Mouse (Mus musculus): ENCODE results near the gene Olfr1214. TPM values are rescaled to one million over a fixed set of nuclear protein-coding genes. Genes with fewer than 3 reads are reported as not detected.

Olfr1214 gene
- not detected in 2 replicates for polyA plus RNA-seq (2015; fragmentation: Nextera tagmentation; extraction: Ambion mirVana)

GRCm38 (mm10) chr2:88992553-88992952 lies at the start of gene Olfr1214:
Gene Olfr1214 (minus strand): TSS chr2:88992653.

DNA sequence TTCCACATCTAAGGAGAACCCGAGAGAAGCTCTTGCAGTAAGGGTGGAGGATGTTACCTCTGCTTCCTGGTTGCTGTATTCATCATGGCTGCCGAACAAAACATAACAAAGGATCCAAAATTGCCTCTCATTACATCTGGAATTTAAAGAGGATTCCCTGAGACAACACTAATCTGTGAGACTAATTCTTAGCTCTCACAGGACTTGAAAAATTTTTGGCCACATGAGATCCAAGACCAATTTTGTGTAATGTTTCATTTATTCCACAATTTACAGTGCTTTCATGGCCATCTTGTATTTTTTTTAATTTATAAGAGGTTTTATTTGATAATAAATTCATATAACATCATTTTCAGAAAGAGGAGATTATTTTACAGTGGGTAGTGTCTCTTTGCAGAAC lies 39.5 kb upstream of the Olfr1214 start, which contains the start of gene Olfr1217:
Olfr1217 (minus strand) TSS at position 101 of the 400 bp plus-strand sequence.

GRCm38 (mm10) chr2:89018240-89018639 lies 25.8 kb upstream of the Olfr1214 start, which contains the start of gene Olfr1216:
Gene Olfr1216 (minus strand): TSS chr2:89018340.

GRCm38 (mm10) chr2:89006873-89007272 lies 14.4 kb upstream of the Olfr1214 start, which contains the start of gene Olfr1215:
Gene Olfr1215 (minus strand): TSS chr2:89006973.

DNA sequence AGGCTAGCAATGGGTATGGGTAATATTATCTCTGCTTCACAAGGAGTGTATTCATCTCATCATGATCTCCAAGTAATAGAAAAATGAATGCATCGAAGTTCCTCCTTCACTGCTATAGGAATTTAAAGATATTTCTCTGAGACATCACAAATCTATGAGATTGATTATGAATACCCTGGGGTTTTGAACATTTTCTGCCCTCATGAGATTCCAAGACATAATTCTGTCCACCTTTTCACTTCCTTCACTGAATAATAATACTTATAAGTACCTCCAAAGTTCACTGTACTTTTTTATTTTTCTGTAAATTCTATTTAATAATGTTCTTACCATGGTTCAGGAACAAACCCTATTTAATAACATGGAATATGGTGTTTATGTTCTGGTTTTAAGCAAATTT lies 12.3 kb downstream of the Olfr1214 start, which contains the start of gene Gm13762:
Gm13762 (minus strand) TSS at position 101 of the 400 bp plus-strand sequence.

GRCm38 (mm10) chr2:88953669-88954068 lies 38.8 kb downstream of the Olfr1214 start, which contains the start of gene Olfr1212:
Gene Olfr1212 (plus strand): TSS chr2:88953969.

GRCm38 (mm10) chr2:88938011-88938410 lies 54.4 kb downstream of the Olfr1214 start, which contains the start of gene Olfr1211:
Gene Olfr1211 (minus strand): TSS chr2:88938111.

Other genes starting within 250 kb of the Olfr1214 start
- not detected in 2 replicates for gene Olfr1198, start 241.3 kb downstream of the Olfr1214 start, polyA plus RNA-seq (2015; fragmentation: Nextera tagmentation; extraction: Ambion mirVana)
- gene Olfr1199, start 232.2 kb downstream of the Olfr1214 start, polyA plus RNA-seq (2015; fragmentation: Nextera tagmentation; extraction: Ambion mirVana) = not detected in 2 replicates
- not detected in 2 replicates for gene Olfr1200, start 222.2 kb downstream of the Olfr1214 start, polyA plus RNA-seq (2015; fragmentation: Nextera tagmentation; extraction: Ambion mirVana)
- gene Olfr1201, start 199.6 kb downstream of the Olfr1214 start, polyA plus RNA-seq (2015; fragmentation: Nextera tagmentation; extraction: Ambion mirVana) = not detected in 2 replicates
- gene Olfr1202, start 178.2 kb downstream of the Olfr1214 start, polyA plus RNA-seq (2015; fragmentation: Nextera tagmentation; extraction: Ambion mirVana) = not detected in 2 replicates
- gene Olfr1205, start 162.9 kb downstream of the Olfr1214 start, polyA plus RNA-seq (2015; fragmentation: Nextera tagmentation; extraction: Ambion mirVana) = not detected in 2 replicates
- not detected in 2 replicates for gene Olfr1204, start 143.4 kb downstream of the Olfr1214 start, polyA plus RNA-seq (2015; fragmentation: Nextera tagmentation; extraction: Ambion mirVana)
- gene Olfr1206, start 129.4 kb downstream of the Olfr1214 start, polyA plus RNA-seq (2015; fragmentation: Nextera tagmentation; extraction: Ambion mirVana) = not detected in 2 replicates
- gene Olfr1208, start 90.3 kb downstream of the Olfr1214 start, polyA plus RNA-seq (2015; fragmentation: Nextera tagmentation; extraction: Ambion mirVana) = not detected in 2 replicates
- not detected in 2 replicates for gene Olfr1209, start 77.5 kb downstream of the Olfr1214 start, polyA plus RNA-seq (2015; fragmentation: Nextera tagmentation; extraction: Ambion mirVana)
- not detected in 2 replicates for gene Olfr1211, start 54.5 kb downstream of the Olfr1214 start, polyA plus RNA-seq (2015; fragmentation: Nextera tagmentation; extraction: Ambion mirVana)
- not detected in 2 replicates for gene Olfr1212, start 38.7 kb downstream of the Olfr1214 start, polyA plus RNA-seq (2015; fragmentation: Nextera tagmentation; extraction: Ambion mirVana)
- gene Gm13762, start 12.4 kb downstream of the Olfr1214 start, polyA plus RNA-seq (2015; fragmentation: Nextera tagmentation; extraction: Ambion mirVana) = not detected in 2 replicates
- gene Olfr1215, start 14.3 kb upstream of the Olfr1214 start, polyA plus RNA-seq (2015; fragmentation: Nextera tagmentation; extraction: Ambion mirVana) = not detected in 2 replicates
- not detected in 2 replicates for gene Olfr1216, start 25.7 kb upstream of the Olfr1214 start, polyA plus RNA-seq (2015; fragmentation: Nextera tagmentation; extraction: Ambion mirVana)
- not detected in 2 replicates for gene Olfr1217, start 39.4 kb upstream of the Olfr1214 start, polyA plus RNA-seq (2015; fragmentation: Nextera tagmentation; extraction: Ambion mirVana)
- not detected in 2 replicates for gene Olfr1218, start 68.5 kb upstream of the Olfr1214 start, polyA plus RNA-seq (2015; fragmentation: Nextera tagmentation; extraction: Ambion mirVana)
- not detected in 2 replicates for gene Olfr1219, start 90.9 kb upstream of the Olfr1214 start, polyA plus RNA-seq (2015; fragmentation: Nextera tagmentation; extraction: Ambion mirVana)
- not detected in 2 replicates for gene Olfr1220, start 114.2 kb upstream of the Olfr1214 start, polyA plus RNA-seq (2015; fragmentation: Nextera tagmentation; extraction: Ambion mirVana)
- gene Olfr1221, start 124.6 kb upstream of the Olfr1214 start, polyA plus RNA-seq (2015; fragmentation: Nextera tagmentation; extraction: Ambion mirVana) = not detected in 2 replicates
- not detected in 2 replicates for gene Olfr1222, start 140.4 kb upstream of the Olfr1214 start, polyA plus RNA-seq (2015; fragmentation: Nextera tagmentation; extraction: Ambion mirVana)
- not detected in 2 replicates for gene Olfr1223, start 158.9 kb upstream of the Olfr1214 start, polyA plus RNA-seq (2015; fragmentation: Nextera tagmentation; extraction: Ambion mirVana)
- gene Olfr1224-ps1, start 171.4 kb upstream of the Olfr1214 start, polyA plus RNA-seq (2015; fragmentation: Nextera tagmentation; extraction: Ambion mirVana) = not detected in 2 replicates
- not detected in 2 replicates for gene Olfr1225, start 182.0 kb upstream of the Olfr1214 start, polyA plus RNA-seq (2015; fragmentation: Nextera tagmentation; extraction: Ambion mirVana)
- not detected in 2 replicates for gene Olfr1226, start 207.4 kb upstream of the Olfr1214 start, polyA plus RNA-seq (2015; fragmentation: Nextera tagmentation; extraction: Ambion mirVana)